Mouse (Mus musculus) naive thymus-derived CD4-positive, alpha-beta T cell, adult 2 months (primary cell): ENCODE measurements around the gene Minos1.

Source experiments
- DNase-seq: peaks from one replicate; pipeline ENCODE4 v3.0.0-alpha.2; 2011; ENCODE audit warnings: low read depth

Gene Minos1

GRCm38 (mm10) chr4:139059569-139059968 is 71.3 kb downstream of the Minos1 start:
- DNase-seq, result no peak

- no peak for DNase-seq
These were observed 72.9 kb downstream of the Minos1 start for GRCm38 (mm10) chr4:139058029-139058428.

DNA sequence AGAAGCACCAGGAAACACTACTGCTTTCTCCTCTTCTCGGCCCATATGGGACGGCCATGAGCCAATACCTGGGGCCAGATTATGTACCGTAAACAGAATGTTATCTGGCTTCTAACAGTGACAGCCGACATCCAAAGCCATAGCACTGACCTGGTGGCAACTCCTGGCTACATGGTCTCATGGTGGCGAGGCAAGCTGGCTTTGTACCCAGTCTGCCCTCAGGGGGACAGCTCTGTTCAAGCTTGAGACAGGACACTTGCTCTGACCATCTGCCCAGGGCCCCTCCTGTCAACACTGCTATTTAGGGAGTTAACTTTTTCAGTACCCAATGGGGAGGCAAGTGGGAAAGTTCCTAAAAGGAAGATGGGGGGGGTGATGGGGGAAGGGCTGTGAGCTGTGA is 73.6 kb downstream of the Minos1 start:
- DNase-seq, result no peak

GRCm38 (mm10) chr4:139055744-139056143 is 75.2 kb downstream of the Minos1 start:
- DNase-seq, result no peak

GRCm38 (mm10) chr4:139055336-139055735 is 75.6 kb downstream of the Minos1 start:
- DNase-seq, result no peak

DNA sequence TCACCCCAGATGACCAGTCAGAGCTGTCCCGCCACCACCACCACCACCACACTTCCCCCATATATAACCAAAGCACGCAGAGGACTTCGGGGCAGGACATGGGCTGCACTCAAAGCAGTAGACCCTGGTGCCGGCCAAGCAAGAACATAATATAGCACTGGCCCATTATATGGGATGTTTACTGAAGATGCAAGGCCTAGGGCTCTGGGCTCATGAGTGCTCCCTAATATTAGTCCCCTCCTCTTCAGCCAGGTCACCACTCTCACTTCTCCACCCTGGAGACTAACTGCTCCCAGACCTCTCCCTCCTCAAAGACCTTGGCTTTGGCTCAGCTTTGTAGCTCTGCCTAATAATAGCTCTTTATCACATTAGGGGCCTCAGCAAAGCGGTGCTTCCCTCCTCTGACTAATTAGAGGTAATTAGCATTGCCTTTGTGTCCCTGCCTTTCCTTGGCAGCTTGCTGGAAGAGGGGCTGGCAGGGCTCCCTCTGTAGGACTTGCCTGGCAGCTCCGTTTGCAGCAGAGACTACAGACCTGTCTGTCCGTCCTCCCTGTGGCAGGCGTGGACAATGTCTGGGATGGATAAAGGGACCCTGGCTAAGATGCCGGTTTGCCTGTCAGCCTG is 76.5 kb downstream of the Minos1 start:
- no peak for DNase-seq

- no peak for DNase-seq
These were observed 77.5 kb downstream of the Minos1 start for GRCm38 (mm10) chr4:139053391-139053790.

DNA sequence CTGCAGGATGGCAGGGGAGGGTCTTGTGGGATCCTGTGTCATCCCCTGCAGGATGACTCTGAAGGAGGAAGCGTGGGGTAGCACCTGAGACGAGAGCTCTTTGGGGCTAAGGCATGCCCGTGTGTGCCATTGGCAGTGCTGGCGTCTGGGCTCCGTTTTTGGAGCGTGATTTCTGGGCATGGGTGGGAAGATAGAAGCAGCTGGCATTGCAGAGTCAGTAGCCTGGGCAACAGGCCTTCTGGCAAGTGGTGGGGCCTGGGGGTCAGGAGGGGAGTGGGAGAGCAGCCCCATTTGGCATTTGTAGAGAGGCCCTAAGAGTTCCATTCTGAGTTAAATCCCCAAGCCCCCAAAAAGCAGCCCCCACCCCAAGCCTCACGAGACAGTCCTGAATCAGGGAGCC is 78.1 kb downstream of the Minos1 start:
- no peak for DNase-seq
